Mouse (Mus musculus) spleen, adult 2 months (tissue): ENCODE data around the gene Hsdl2.

Experiments used
- CTCF ChIP-seq: fragments of 200-500 bp; IDR thresholded peaks from 2 replicates; pipeline ENCODE4 v1.5.1; 2011; ENCODE audit warnings: mild to moderate bottlenecking, inconsistent platforms; ENCODE audit not compliant: insufficient read depth, insufficient read length, insufficient replicate concordance; ENCODE audit errors: extremely low read depth
- POLR2A ChIP-seq: fragments of 200-500 bp; IDR thresholded peaks from 2 replicates; pipeline ENCODE4 v1.6.1; 2011; ENCODE audit warnings: low read depth, low read length, inconsistent platforms

DNA sequence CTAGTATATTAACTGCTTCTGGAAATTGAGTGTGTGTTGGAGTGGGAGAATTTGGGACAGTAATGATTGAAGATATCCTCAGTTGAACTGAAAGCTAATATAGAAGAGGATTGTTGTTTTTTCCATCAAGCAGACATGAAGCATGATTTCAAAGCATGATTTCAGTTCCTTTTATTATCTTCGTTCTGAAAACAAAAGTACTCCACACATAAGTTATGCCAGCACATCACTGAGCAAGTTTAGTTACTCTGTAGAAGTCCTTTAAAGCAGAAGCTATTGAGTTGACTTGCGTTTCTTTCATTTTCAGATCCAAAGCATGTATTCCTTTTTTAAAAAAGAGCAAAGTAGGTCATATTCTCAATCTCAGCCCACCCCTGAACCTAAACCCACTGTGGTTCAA is 15.2 kb downstream of the Hsdl2 start:
- TF ChIP-seq CTCF (no peak), POLR2A (no peak)
